Mouse (Mus musculus) bone marrow, adult 2 months (tissue): Measurements from ENCODE around the gene Bcl2l14. TPM values are rescaled to one million over a fixed set of nuclear protein-coding genes. Genes with fewer than 3 reads are reported as not detected.

Experiments
- H3K27ac ChIP-seq: fragments of 200-500 bp; 2 replicates; pipeline ENCODE4 v1.5.1; 2012; ENCODE audit warnings: low read depth, mild to moderate bottlenecking, control low read depth, inconsistent platforms, low read length; ENCODE audit not compliant: control insufficient read depth, poor library complexity, insufficient read depth
- H3K4me1 ChIP-seq: fragments of 200-500 bp; 2 replicates; pipeline ENCODE4 v1.6.1; 2011; ENCODE audit warnings: low read length; ENCODE audit not compliant: control insufficient read depth, insufficient read depth
- H3K4me3 ChIP-seq: fragments of 200-500 bp; replicated peaks from 2 replicates; pipeline ENCODE3; 2011; ENCODE audit warnings: mild to moderate bottlenecking, low read depth, low read length, control low read depth; ENCODE audit not compliant: control insufficient read depth
- CTCF ChIP-seq: fragments of 200-500 bp; IDR thresholded peaks from 2 replicates; pipeline ENCODE4 v1.5.1; 2011; ENCODE audit warnings: low read length, control low read depth; ENCODE audit not compliant: control insufficient read depth, insufficient read depth
- POLR2A ChIP-seq: fragments of 200-500 bp; IDR thresholded peaks from 2 replicates; pipeline ENCODE4 v1.6.1; 2011; ENCODE audit warnings: low read depth, mild to moderate bottlenecking, control low read depth, low read length, borderline replicate concordance; ENCODE audit not compliant: control insufficient read depth
- WGBS: fragments of 180-500 bp; shearing (Covaris S2); methylation state at CpG from one replicate; pipeline ENCODE4 v1.1.7; 2018; 5-methylcytosine and 5-hydroxymethylcytosine counted together
- polyA plus RNA-seq: library from polyadenylated mRNA; stranded (reverse); fragments of >200 nt; gene quantifications from 2 replicates; pipeline ENCODE4 v1.2.4, GENCODE M21; 2011; ENCODE audit warnings: low replicate concordance; ENCODE audit not compliant: missing spikeins, insufficient read depth, insufficient read length

The Bcl2l14 gene
- polyA plus RNA-seq, 1 experiment = not detected

DNA sequence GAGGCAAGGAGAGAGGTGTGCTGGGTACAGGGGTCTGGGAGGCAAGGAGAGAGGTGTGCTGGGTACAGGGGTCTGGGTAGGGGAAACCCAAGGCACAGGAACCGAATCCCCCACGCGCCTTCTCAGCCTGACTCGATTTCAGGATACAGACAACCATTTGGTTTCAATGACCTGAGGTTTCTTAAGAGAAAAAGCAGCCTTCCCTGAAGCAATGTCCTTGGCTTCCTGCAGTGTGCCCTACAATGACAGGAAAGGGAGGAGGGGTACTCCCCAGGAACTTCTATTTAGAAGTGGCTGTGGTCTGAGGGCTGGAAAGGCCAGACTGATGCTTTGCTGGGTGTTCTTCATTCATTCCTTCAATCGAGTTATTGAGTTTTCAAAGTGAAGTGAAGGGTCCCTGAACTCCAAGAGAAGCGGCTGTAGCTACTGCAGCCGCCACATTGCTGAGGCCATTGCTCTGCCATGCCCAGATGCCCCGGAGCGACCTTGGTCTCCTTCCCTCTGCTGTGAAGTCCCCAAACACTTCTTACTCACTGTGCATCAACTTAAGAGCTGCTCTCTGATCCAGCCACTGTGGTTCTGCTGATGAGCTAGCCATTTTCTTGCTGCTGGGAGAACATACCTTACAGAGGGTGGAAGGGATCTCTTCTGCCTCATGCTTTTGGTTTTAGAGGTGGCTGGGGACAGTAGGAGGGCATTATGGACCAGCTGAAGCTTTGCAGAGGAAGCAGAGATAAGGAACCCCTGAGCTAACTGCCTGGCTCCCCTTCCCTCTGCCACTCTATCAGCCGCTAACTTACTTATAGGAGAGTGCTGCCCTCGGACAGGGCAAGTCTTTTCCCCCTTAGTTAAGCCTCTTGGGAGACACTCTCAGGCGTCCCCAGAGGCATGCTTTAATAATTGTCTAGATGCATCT, 28.5 kb upstream of the Bcl2l14 start:
- H3K27ac ChIP-seq = no peak overlapping the region
- WGBS = 14% methylated on average over 12 of the region's 12 CpGs
- H3K4me1 ChIP-seq = peaks cover 13% of the 10 kb centered on the region; the same call in 1 of the 2 replicates
- no peak overlapping the region for H3K4me3 ChIP-seq
- TF ChIP-seq CTCF = no peak
- TF ChIP-seq POLR2A = no peak

DNA sequence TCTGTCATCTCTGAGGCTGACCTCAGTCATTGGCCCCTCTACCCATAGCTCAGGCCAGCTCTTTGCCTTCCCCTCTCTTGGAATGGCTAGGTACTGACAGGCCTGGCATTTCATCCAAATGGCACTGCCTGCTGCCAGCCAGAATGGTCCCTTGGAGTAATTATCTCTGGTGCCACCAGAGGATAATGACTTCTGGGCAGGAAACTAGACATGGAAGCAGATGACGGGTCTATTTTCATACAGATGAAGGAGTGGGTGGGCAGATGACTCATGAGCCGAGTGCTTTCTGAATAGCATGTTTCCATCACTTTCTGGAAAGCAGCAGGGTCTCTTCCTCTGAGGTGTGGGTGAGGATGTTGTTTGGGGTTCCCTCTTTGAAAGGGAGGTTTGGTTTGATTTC, 23.2 kb upstream of the Bcl2l14 start:
- 37% methylated on average over 2 of the region's 2 CpGs for WGBS
- no peak overlapping the region for H3K27ac ChIP-seq
- H3K4me1 ChIP-seq = no peaks in the 10 kb centered on the region
- TF ChIP-seq CTCF = no peak
- no peak for TF ChIP-seq POLR2A
- no peak overlapping the region for H3K4me3 ChIP-seq

DNA sequence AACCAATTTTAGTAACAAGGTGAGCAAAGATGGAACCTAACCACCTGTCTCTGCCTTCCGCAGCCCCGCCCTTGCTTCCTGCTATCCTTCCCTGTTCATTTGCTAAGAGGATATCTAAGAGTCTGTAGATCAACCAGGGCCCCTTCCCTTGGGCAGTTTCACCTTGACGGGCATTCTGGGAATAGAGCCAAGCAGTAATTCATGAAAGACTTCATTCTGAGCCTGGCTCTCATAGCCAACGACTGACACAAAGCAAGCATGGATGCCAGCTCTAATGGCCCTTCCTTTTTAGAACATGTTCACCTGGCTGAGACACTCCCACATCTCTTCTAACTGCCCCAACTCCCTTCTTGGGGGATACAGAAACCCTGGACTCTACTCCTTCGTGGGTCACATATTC, 18.9 kb upstream of the Bcl2l14 start:
- no peaks in the 10 kb centered on the region for H3K4me1 ChIP-seq
- H3K27ac ChIP-seq = no peak overlapping the region
- no peak for TF ChIP-seq CTCF
- no peak for TF ChIP-seq POLR2A
- no peak overlapping the region for H3K4me3 ChIP-seq
- WGBS = 72% methylated on average over 5 of the region's 5 CpGs

DNA sequence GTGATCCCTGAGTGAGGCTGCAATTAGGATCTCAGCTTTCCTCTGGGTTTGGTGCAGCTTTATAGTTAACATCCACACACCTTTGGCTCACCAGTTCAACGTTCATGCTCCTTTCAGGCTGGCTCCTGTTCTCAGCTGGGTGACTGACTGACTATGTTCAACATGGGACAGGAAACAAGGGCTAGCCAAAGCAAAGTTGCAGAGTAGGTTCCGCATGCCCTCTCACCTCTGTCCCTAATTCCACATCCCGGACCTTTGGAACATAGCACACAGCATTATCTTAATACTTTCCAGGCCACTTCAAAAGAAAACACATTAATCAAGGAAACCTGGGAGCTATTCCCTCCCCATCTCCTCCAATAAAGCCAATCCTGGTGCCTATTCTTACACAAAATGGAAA, 18.3 kb upstream of the Bcl2l14 start:
- Histone ChIP-seq H3K4me1 (no peaks in the 10 kb centered on the region), H3K4me3 (no peak overlapping the region), H3K27ac (no peak overlapping the region)
- WGBS = 80% methylated on average over 3 of the region's 3 CpGs
- TF ChIP-seq POLR2A (no peak), CTCF (no peak)

DNA sequence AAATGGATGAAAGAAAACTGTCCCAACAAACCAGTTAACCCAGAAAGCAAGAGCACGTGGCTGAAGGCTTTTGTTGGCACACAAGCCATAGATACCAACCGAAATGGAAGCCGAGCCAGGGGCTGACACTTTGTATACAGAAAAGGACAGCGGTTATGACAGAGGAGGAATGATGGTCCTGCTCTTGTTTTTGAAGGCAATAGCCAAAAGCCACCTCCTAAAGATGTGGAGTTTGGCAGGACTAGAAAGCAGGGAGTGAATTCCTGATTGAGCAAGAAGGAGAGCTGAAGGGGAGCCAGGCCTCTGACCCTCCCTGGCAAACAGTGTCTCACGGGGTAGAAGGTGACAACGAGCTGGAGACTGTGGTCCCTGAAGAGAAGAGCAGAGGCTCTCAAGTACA, 14.7 kb upstream of the Bcl2l14 start:
- no peaks in the 10 kb centered on the region for H3K4me1 ChIP-seq
- no peak for TF ChIP-seq CTCF
- TF ChIP-seq POLR2A = no peak
- no peak overlapping the region for H3K27ac ChIP-seq
- WGBS = 81% methylated on average over 6 of the region's 6 CpGs
- no peak overlapping the region for H3K4me3 ChIP-seq

DNA sequence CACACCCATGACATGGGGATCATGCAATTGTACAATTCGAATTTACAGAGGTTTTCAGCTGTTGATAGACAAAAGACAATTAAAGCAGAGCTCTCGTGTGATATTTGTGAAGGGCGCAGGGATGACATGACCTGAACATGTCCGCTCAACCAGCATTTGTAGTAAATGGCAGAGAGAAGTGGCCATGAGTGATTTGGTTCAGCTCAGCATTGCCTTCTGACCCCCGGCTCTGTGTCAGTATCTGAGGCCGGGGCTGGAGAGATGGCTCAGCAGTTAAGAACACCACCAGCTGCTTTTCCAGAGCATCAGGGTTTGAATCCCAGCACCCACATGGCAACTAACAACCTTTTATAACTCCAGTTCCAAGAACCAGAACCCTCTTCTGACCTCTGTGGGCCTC, 10.2 kb upstream of the Bcl2l14 start:
- Histone ChIP-seq H3K4me1 (no peaks in the 10 kb centered on the region), H3K27ac (no peak overlapping the region), H3K4me3 (no peak overlapping the region)
- 83% methylated on average over 6 of the region's 6 CpGs for WGBS
- TF ChIP-seq CTCF (no peak), POLR2A (no peak)

DNA sequence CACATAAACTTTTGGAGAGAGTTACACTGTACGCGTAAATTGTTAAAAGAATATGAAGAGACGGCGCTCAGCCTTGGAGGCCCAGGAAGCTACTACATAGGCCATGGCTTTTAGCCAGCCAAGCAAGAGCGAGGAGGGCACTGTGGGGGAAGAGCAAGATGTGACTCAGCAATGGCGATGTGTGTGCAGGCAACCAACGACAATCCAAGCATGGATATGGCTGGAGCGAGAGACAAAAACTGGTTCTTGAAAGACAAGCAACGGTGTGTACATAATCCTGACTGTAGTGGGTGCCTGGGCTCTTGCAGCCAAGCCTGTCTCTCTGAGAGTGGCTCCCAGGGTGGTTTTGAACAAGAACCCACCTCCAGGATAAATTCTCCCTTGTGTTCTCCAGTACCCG, 8.7 kb upstream of the Bcl2l14 start:
- 61% methylated on average over 10 of the region's 10 CpGs for WGBS
- no peak overlapping the region for H3K4me3 ChIP-seq
- no peak overlapping the region for H3K27ac ChIP-seq
- H3K4me1 ChIP-seq = no peaks in the 10 kb centered on the region
- no peak for TF ChIP-seq CTCF
- no peak for TF ChIP-seq POLR2A

DNA sequence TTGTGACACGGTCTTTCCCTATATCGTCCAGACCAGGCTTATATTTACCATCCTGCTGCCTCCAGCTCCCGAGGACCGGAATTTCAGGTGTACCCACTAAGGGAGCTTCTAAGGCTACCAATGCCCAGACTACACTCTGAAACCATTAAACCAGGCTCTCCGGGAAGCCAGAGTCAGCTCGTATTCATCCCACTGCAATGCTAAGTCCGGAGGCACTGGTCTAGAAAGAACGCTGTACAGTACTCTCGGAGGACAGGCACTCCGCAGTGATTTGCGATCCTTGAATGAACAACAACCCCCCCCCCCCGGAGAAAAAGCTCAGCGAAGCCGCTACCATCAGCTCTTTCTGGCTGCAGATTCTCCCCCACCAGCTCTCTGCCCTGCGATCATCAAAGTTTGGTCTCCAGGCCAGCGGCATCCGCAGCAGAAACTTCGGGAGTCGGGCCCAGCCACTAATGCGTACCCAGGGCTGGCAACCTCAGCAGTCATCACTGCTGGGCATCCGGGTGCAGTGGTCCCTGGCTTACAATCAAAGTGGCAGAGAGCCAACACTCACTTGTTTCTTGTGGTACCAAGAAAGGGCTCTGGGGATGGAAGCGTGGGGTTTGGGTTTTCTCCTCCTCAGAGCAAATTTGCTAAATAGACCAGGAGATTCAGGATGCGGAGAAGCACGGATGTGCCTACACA, 7.6 kb upstream of the Bcl2l14 start:
- TF ChIP-seq CTCF (no peak), POLR2A (no peak)
- H3K27ac ChIP-seq = no peak overlapping the region
- WGBS = 66% methylated on average over 24 of the region's 24 CpGs
- H3K4me3 ChIP-seq = no peak overlapping the region
- no peaks in the 10 kb centered on the region for H3K4me1 ChIP-seq
